Mouse (Mus musculus): ENCODE results near the gene Ccdc115. TPM values are rescaled to one million over a fixed set of nuclear protein-coding genes. Genes with fewer than 3 reads are reported as not detected.

Ccdc115 gene
- polyA plus RNA-seq, 1 experiment from 2014 or later: 70.6 TPM

DNA sequence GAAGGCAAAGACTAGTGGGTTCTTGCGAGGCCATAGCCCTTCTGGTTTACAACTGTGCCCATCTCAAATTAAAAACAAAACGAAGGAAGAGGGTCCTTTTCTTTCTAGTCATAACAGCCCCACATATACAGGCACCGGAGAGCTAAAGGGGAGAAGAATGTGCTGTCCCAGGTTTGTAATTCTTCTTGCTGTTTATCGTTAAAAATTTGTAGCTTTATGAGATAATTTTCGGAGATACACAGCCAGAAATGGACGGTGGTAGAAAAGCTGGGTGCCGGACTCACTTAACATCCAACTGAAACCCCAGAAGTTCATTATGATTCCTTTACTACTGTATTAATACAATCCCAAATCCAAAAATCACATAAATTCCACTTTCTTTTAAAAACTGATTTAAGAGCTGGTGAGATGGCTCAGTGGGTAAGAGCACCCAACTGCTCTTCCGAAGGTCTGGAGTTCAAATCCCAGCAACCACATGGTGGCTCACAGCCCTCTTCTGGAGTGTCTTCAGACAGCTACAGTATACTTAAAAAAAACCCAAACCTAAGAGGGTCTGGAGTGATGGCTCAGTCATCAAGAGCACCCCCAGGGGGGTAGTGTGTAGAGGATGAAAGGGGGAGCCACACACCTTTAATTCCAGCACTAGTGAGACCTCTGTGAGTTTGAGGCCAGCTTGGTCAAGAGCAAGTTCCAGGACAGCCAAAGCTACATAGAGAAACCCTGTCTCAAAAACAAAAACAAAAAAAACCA lies 3.9 kb downstream of the Ccdc115 start:
- WGBS: 29% methylated on average over 8 of the region's 8 CpGs
- no peak for ATAC-seq (replicated peaks)
- peaks cover 31% of the 10 kb centered on the region for H3K4me1 ChIP-seq
- peak overlapping the region; percentile 62 for H3K9ac ChIP-seq
- H3K9me3 ChIP-seq: no peaks in the 10 kb centered on the region
- H3K27ac ChIP-seq: peak overlapping the region; percentile 91
- H3K36me3 ChIP-seq (replicated peaks): no peaks in the 10 kb centered on the region; the same call in 1 of the 2 replicates
- peak overlapping the region; percentile 70 for H3K4me2 ChIP-seq
- peak overlapping the region; percentile 77 for H3K4me3 ChIP-seq
- no peaks in the 10 kb centered on the region for H3K27me3 ChIP-seq (replicated peaks)

- Histone ChIP-seq H3K9ac (peak overlapping the region; percentile 62), H3K4me1 (peaks cover 27% of the 10 kb centered on the region), H3K36me3 (replicated peaks) (no peaks in the 10 kb centered on the region; the same call in 1 of the 2 replicates), H3K4me3 (peak overlapping the region; percentile 77), H3K4me2 (peak overlapping the region; percentile 70), H3K27me3 (replicated peaks) (no peaks in the 10 kb centered on the region), H3K27ac (peak overlapping the region; percentile 91), H3K9me3 (no peaks in the 10 kb centered on the region; the same call in 1 of the 2 replicates)
- WGBS: under 1% methylated on average over 30 of the region's 30 CpGs
- ATAC-seq (replicated peaks): peak; percentile 18
Observed at GRCm38 (mm10) chr1:34434660-34435160, 4.8 kb downstream of the Ccdc115 start.

DNA sequence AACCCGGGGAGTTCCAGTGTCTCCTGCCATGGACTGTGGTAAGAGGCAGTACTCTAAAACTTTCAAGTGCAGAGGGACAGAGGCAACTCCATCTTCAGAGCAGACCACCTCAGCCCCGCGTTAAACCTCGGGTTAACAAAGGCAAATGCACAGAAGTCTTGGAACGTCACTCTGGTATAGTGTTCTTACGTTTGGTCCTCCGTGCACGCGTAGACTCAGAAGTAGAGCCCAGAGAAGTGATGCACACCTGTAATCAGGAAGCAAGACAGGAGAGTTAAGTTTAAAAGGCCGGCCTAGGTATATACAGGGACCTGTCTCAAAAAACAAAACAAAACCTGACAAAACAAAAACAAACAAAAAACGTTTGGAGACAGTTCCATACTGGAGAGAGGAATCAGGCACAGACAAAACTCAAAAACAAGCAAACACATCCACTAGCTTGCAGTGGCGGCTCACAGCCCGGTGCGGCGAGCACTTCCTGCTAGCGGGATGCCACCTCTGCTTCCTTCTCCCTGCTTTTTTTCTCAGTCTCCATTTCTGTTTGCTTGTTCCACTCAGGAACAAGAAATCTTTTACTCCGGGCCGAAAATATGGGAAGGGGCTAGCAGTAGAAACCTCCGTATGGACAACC lies 5.5 kb downstream of the Ccdc115 start:
- H3K27ac ChIP-seq: peak overlapping the region; percentile 91; the same call in 1 of the 2 replicates
- H3K4me2 ChIP-seq: peak overlapping the region; percentile 70
- H3K4me3 ChIP-seq: peak overlapping the region; percentile 77
- no peaks in the 10 kb centered on the region; the same call in 1 of the 2 replicates for H3K36me3 ChIP-seq (replicated peaks)
- WGBS: 6% methylated on average over 19 of the region's 19 CpGs
- H3K27me3 ChIP-seq (replicated peaks): no peaks in the 10 kb centered on the region
- peaks cover 27% of the 10 kb centered on the region for H3K4me1 ChIP-seq
- peak overlapping the region; percentile 35; the same call in 1 of the 2 replicates for H3K9ac ChIP-seq
- peak; percentile 7; the same call in 1 of the 2 replicates for ATAC-seq (replicated peaks)
- H3K9me3 ChIP-seq: no peaks in the 10 kb centered on the region; the same call in 1 of the 2 replicates

GRCm38 (mm10) chr1:34432776-34433481 lies 6.5 kb downstream of the Ccdc115 start:
- H3K9me3 ChIP-seq: no peaks in the 10 kb centered on the region; the same call in 1 of the 2 replicates
- H3K36me3 ChIP-seq (replicated peaks): no peaks in the 10 kb centered on the region; the same call in 1 of the 2 replicates
- peaks cover 22% of the 10 kb centered on the region for H3K4me1 ChIP-seq
- WGBS: 7% methylated on average over 35 of the region's 35 CpGs
- H3K9ac ChIP-seq: peak overlapping the region; percentile 57
- no peaks in the 10 kb centered on the region for H3K27me3 ChIP-seq (replicated peaks)
- H3K27ac ChIP-seq: peak overlapping the region; percentile 68
- H3K4me3 ChIP-seq: peak overlapping the region; percentile 49
- H3K4me2 ChIP-seq: peak overlapping the region; percentile 70
- ATAC-seq (replicated peaks): peak; percentile 7; the same call in 1 of the 2 replicates

GRCm38 (mm10) chr1:34432411-34432775 lies 7.1 kb downstream of the Ccdc115 start:
- peak overlapping the region; percentile 68 for H3K27ac ChIP-seq
- ATAC-seq (replicated peaks): no peak
- peaks cover 22% of the 10 kb centered on the region for H3K4me1 ChIP-seq
- no peaks in the 10 kb centered on the region; the same call in 1 of the 2 replicates for H3K9me3 ChIP-seq
- no peaks in the 10 kb centered on the region for H3K27me3 ChIP-seq (replicated peaks)
- 28% methylated on average over 13 of the region's 13 CpGs for WGBS
- H3K9ac ChIP-seq: peak overlapping the region; percentile 57; the same call in 1 of the 2 replicates
- H3K36me3 ChIP-seq (replicated peaks): no peaks in the 10 kb centered on the region; the same call in 1 of the 2 replicates
- H3K4me2 ChIP-seq: peak overlapping the region; percentile 70
- H3K4me3 ChIP-seq: peak overlapping the region; percentile 49

DNA sequence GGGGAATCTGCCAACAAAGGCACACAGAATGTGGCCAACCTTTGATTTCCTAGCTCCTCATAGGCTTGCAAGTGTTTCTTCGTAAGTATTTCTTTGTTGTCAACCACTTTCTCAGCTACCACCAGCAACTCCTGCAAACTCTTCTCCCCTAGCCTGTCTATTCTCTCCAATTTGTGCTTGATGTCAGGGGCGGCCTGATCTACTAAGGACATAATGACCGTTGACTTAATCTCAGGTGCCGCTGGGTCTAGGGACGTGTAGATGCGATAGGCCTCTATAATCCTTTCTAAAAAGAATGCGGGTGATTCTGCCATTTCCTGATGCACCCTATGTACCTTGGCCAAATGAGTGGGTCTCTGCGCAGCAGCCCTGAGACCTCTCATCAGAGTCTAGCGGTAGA lies 8.0 kb downstream of the Ccdc115 start:
- no peak overlapping the region for H3K4me3 ChIP-seq
- H3K27me3 ChIP-seq (replicated peaks): no peaks in the 10 kb centered on the region
- 99% methylated on average over 9 of the region's 9 CpGs for WGBS
- H3K27ac ChIP-seq: no peak overlapping the region
- H3K4me2 ChIP-seq: no peak overlapping the region
- no peak for ATAC-seq (replicated peaks)
- H3K36me3 ChIP-seq (replicated peaks): no peaks in the 10 kb centered on the region
- peaks cover 22% of the 10 kb centered on the region for H3K4me1 ChIP-seq
- no peak overlapping the region for H3K9ac ChIP-seq
- H3K9me3 ChIP-seq: no peaks in the 10 kb centered on the region; the same call in 1 of the 2 replicates

- H3K27me3 ChIP-seq (replicated peaks): no peaks in the 10 kb centered on the region
- no peaks in the 10 kb centered on the region for H3K36me3 ChIP-seq (replicated peaks)
- H3K9ac ChIP-seq: no peak overlapping the region
- no peak for ATAC-seq (replicated peaks)
- H3K4me3 ChIP-seq: no peak overlapping the region
- H3K9me3 ChIP-seq: no peaks in the 10 kb centered on the region; the same call in 1 of the 2 replicates
- H3K4me1 ChIP-seq: peaks cover 22% of the 10 kb centered on the region
- H3K27ac ChIP-seq: no peak overlapping the region
- H3K4me2 ChIP-seq: no peak overlapping the region
- 97% methylated on average over 3 of the region's 3 CpGs for WGBS
Observed at GRCm38 (mm10) chr1:34430981-34431380, 8.5 kb downstream of the Ccdc115 start.

DNA sequence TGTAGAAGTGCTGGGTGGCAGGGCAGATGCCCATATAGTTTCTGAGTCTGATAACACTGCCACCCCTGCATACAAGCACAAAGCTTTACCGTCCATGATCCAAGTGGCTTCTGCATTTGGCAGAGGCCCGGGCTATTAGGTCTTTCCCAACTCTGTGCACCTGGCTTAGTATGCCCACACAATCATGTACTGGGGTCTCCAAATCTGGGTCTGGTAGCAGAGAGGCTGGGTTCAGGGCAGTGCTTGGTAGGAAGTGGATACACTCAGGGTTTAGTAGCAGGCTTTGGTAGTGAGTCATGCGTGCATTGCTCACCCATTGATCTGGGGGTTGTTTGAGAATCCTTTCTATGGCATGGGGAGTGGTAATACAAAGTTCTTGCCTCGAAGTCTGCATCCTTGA lies 10.2 kb downstream of the Ccdc115 start:
- Histone ChIP-seq H3K27ac (no peak overlapping the region), H3K27me3 (replicated peaks) (no peaks in the 10 kb centered on the region), H3K36me3 (replicated peaks) (no peaks in the 10 kb centered on the region), H3K4me3 (no peak overlapping the region), H3K4me1 (peaks cover 16% of the 10 kb centered on the region), H3K9ac (no peak overlapping the region), H3K9me3 (no peaks in the 10 kb centered on the region; the same call in 1 of the 2 replicates), H3K4me2 (no peak overlapping the region)
- 98% methylated on average over 4 of the region's 4 CpGs for WGBS
- no peak for ATAC-seq (replicated peaks)

GRCm38 (mm10) chr1:34428466-34428865 lies 11.0 kb downstream of the Ccdc115 start:
- Histone ChIP-seq H3K4me1 (peaks cover 11% of the 10 kb centered on the region), H3K36me3 (replicated peaks) (no peaks in the 10 kb centered on the region), H3K4me3 (no peak overlapping the region), H3K27me3 (replicated peaks) (no peaks in the 10 kb centered on the region), H3K4me2 (no peak overlapping the region), H3K9me3 (no peaks in the 10 kb centered on the region; the same call in 1 of the 2 replicates), H3K27ac (no peak overlapping the region), H3K9ac (no peak overlapping the region)
- WGBS: 96% methylated on average over 2 of the region's 2 CpGs
- no peak for ATAC-seq (replicated peaks)

- no peaks in the 10 kb centered on the region for H3K4me1 ChIP-seq
- no peaks in the 10 kb centered on the region for H3K9me3 ChIP-seq
- no peaks in the 10 kb centered on the region for H3K36me3 ChIP-seq (replicated peaks)
- H3K4me2 ChIP-seq: no peak overlapping the region; the same call in 1 of the 2 replicates
- H3K9ac ChIP-seq: no peak overlapping the region
- 36% methylated on average over 11 of the region's 11 CpGs for WGBS
- H3K4me3 ChIP-seq: no peak overlapping the region
- no peaks in the 10 kb centered on the region for H3K27me3 ChIP-seq (replicated peaks)
- H3K27ac ChIP-seq: no peak overlapping the region
- no peak for ATAC-seq (replicated peaks)
Observed at GRCm38 (mm10) chr1:34399182-34399953, 40.1 kb downstream of the Ccdc115 start.

DNA sequence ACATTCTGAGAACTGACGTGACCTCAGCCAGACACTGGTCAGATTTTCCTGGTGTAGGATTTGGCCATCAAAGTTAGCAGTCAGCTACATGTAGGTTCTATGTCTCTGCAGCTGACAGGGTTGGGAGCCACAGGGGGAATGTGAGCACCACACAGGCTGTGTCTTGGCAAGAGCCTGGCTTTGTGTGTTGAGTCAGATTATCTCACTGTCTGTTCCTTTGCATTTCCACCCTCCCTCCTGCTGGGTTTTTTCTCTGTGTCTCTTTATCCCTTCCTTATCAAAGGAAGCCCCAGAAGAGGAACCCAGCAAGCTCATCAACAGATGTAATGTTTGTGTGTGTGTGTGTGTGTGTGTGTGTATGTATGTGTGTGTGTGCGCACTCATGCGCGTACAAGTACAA lies 43.2 kb downstream of the Ccdc115 start:
- WGBS: 52% methylated on average over 4 of the region's 4 CpGs
- H3K27me3 ChIP-seq (replicated peaks): no peaks in the 10 kb centered on the region
- no peaks in the 10 kb centered on the region for H3K36me3 ChIP-seq (replicated peaks)
- H3K9me3 ChIP-seq: no peaks in the 10 kb centered on the region
- no peak overlapping the region for H3K9ac ChIP-seq
- H3K4me3 ChIP-seq: no peak overlapping the region
- 0 out of 2 replicates have a peak, but pooled peaks have one; percentile 39 for ATAC-seq (replicated peaks)
- no peak overlapping the region for H3K4me2 ChIP-seq
- H3K27ac ChIP-seq: no peak overlapping the region
- H3K4me1 ChIP-seq: no peaks in the 10 kb centered on the region
